Mouse (Mus musculus) CH12.LX (cell line): ENCODE results near the gene Gm21411.

Source experiments
- MAX ChIP-seq: IDR thresholded peaks from 2 replicates; pipeline ENCODE4 v1.6.1; 2011; ENCODE audit warnings: low read length, improper control_type of control experiment
- POLR2AphosphoS2 ChIP-seq: IDR thresholded peaks from 2 replicates; pipeline ENCODE4 v1.6.1; 2011; ENCODE audit warnings: low read depth, low read length, improper control_type of control experiment

DNA sequence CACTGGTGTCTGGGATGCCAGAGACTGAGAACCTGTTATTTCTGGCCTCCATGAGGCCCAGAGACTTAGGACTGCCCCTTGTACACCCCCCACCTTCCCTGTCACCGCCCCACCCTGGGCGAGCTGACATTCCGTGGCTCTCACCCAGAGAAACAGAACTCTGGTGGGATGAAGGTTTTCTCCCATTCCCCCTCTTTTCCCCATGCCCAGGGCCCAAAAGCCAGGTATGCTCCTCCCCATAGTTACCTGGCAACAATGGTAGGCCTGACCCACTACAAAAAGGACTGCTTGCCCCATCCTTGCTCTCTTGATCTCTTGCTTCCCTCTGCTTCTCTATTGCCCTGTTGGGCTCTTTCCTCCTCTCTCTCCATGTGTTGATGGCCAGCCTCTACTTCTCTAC, 5.8 kb upstream of the Gm21411 start:
- TF ChIP-seq MAX, result no peak
- TF ChIP-seq POLR2AphosphoS2, result no peak
